Mouse (Mus musculus): ENCODE results near the gene S100pbp.
A peak's percentile ranks its signal among the peaks of the same experiment; 100 is the strongest.

Gene S100pbp

GRCm38 (mm10) chr4:129151276-129151811 lies 38.2 kb downstream of the S100pbp start:
- DNase-seq (ENCODE audit: low spot score): no peak

GRCm38 (mm10) chr4:129149321-129149720 lies 40.2 kb downstream of the S100pbp start:
- DNase-seq (ENCODE audit: low spot score): no peak

- no peak for DNase-seq (ENCODE audit: low spot score)
Observed at GRCm38 (mm10) chr4:129147552-129148103, 41.9 kb downstream of the S100pbp start.

GRCm38 (mm10) chr4:129146392-129146791 lies 43.1 kb downstream of the S100pbp start:
- no peak for DNase-seq (ENCODE audit: low spot score)

GRCm38 (mm10) chr4:129145943-129146342 lies 43.6 kb downstream of the S100pbp start:
- no peak for DNase-seq (ENCODE audit: low spot score)

GRCm38 (mm10) chr4:129145411-129145810 lies 44.1 kb downstream of the S100pbp start:
- DNase-seq (ENCODE audit: low spot score): no peak

GRCm38 (mm10) chr4:129144401-129145367 lies 44.8 kb downstream of the S100pbp start:
- DNase-seq (ENCODE audit: low spot score): no peak

- no peak for DNase-seq (ENCODE audit: low spot score)
Observed at GRCm38 (mm10) chr4:129143509-129143908, 46.0 kb downstream of the S100pbp start.

GRCm38 (mm10) chr4:129142439-129143045 lies 47.0 kb downstream of the S100pbp start:
- DNase-seq (ENCODE audit: low spot score): no peak

GRCm38 (mm10) chr4:129141560-129142438 lies 47.7 kb downstream of the S100pbp start:
- no peak for DNase-seq (ENCODE audit: low spot score)

GRCm38 (mm10) chr4:129140808-129141207 lies 48.7 kb downstream of the S100pbp start:
- no peak for DNase-seq (ENCODE audit: low spot score)

- no peak for DNase-seq (ENCODE audit: low spot score)
Observed at GRCm38 (mm10) chr4:129139642-129140041, 49.9 kb downstream of the S100pbp start.

- no peak for DNase-seq (ENCODE audit: low spot score)
Observed at GRCm38 (mm10) chr4:129137392-129138321, 51.9 kb downstream of the S100pbp start.

GRCm38 (mm10) chr4:129136579-129137391 lies 52.7 kb downstream of the S100pbp start, which contains the start of gene Fndc5:
Gene Fndc5, plus strand, starts transcription at chr4:129136999.
- peak; percentile 52 for DNase-seq (ENCODE audit: low spot score)

- no peak for DNase-seq (ENCODE audit: low spot score)
Observed at GRCm38 (mm10) chr4:129136189-129136578, 53.3 kb downstream of the S100pbp start.

GRCm38 (mm10) chr4:129135637-129136036 lies 53.9 kb downstream of the S100pbp start:
- no peak for DNase-seq (ENCODE audit: low spot score)

- peak; percentile 97 for DNase-seq (ENCODE audit: low spot score)
Observed at GRCm38 (mm10) chr4:129134799-129135585, 54.5 kb downstream of the S100pbp start.

GRCm38 (mm10) chr4:129130755-129131303 lies 58.7 kb downstream of the S100pbp start:
- no peak for DNase-seq (ENCODE audit: low spot score)

Measured in retina, embryonic 14.5 days (tissue).